Mouse (Mus musculus) testis, postnatal 14 days (tissue): Measurements from ENCODE around the gene Dnah2.
A peak's percentile ranks its signal among the peaks of the same experiment; 100 is the strongest.

Experiments used
- DNase-seq: peaks from one replicate; pipeline ENCODE4 v3.0.0; 2021; ENCODE audit warnings: low spot score

The Dnah2 gene

DNA sequence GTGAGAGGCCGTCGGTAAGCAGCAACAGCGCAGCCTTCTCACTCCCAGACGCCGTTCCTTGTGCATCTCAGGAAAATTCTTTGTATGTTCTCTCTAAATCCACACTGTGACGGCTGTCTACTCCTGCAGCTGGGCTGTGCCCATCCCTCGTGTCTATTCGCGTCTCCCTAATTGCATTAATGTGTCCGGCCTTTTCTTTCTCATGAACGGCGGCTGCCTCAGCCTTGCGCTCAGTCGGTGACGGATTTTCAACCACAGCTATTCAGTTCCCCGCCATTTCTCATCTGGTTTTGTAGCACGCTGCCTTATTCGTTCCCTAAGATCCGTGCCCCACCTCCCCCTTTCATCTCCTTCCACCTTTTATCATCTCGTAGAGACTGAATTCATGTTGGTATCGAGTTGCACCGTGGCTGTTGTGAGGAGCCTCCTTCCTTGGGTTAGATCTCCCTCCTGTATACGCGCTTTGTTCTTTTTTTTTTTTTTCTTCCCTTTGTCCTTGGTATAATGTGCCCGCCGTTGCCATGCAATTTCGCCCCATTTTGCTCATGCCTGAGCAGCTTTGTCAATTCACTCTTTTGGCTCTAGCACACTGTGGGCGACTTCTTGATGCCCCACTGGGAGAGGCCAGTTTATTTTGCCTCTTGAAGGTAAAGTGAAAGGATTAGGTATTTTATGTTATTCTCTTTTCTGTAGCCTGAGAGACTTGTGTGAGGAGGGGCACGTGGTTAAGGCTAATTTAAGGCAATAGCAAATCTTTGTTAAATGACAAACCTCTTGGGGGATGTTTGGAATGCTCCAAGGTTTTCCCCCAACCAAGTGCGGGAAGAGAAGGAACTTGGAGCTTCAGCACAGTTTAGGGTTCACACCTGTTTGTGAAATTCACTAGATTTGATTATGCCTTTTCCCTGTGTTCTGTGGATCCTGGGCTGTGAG, 21.5 kb downstream of the Dnah2 start:
- DNase-seq = no peak

DNA sequence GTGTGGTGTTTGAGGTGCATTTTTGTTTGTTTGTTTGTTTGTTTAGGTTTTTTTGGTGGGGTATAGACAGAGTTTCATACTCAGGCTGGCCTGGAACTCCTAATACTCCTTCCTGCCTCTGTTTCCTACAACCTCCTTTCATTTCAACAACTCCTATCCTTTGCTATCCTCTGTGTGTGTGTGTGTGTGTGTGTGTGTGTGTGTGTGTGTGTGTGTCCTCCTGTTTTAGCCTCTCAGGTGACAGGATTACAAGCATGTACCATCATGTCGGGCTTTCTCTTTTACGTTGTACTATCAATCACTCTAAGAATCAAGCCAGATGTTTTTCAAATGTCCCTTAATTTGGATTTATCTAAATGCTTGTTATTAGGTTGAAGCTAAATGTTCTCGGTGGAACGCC, 22.3 kb downstream of the Dnah2 start:
- DNase-seq = no peak

DNA sequence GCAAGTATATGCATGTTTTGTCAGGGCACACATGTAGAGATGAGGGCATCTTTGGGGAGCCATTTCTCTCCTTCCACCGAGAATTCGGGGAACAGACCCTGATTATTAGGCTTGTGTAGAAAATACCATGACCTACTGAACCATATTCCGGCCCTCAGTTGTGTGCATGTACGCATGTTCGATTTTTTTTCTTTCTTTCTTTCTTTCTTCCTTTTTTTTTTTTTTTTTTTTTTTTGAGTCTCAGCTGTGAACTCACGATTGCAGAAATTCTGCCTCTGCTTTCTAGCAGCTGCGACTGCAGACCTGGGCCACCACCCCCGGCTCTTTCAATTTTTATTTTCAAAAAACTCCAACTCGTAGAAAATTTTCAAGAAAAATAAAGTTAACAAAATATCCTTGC, 23.2 kb downstream of the Dnah2 start:
- DNase-seq = no peak

DNA sequence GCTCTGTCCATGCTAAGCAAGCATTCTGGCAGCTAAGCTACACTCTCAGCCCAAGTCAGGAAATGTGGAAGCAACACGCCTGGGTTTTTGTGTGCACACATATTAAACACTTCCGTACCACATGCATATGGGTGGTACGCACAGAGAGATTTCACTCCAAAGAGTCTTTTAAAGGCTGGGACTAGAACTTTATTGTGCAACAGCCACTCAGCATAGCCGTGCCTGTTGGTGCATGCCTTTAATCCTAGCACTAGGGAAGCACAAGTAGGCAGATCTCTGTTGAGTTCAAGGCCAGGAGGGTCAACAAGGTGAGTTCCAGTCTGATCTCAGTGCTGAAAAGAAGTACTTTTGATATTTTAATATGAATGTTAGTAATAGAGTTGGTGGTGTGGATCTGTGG, 25.3 kb downstream of the Dnah2 start:
- no peak for DNase-seq

GRCm38 (mm10) chr11:69521526-69522149, 27.3 kb downstream of the Dnah2 start:
- no peak for DNase-seq

GRCm38 (mm10) chr11:69519976-69520375, 28.9 kb downstream of the Dnah2 start:
- peak; percentile 23 for DNase-seq

DNA sequence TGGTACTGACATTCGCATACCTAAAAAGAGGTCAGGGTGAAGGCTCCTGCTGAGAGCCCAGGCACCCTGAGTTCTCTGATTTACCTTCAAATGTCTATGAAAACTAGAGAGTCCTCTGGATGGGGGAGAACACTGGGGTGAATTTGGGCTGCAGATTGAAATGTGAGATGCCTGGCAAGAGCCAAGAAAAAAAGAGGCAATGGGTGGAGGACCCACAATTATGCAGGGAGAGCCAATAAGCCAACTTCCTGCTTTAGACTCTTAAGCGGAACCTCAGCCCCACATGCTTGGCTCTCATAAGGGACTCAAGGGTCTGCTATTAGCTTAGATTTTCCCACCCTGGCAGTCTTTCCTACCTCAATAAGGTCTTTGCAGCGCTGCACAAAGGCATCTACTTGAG, 32.2 kb downstream of the Dnah2 start:
- no peak for DNase-seq

GRCm38 (mm10) chr11:69516151-69516640, 32.7 kb downstream of the Dnah2 start:
- DNase-seq = no peak

- DNase-seq = no peak
Measured at GRCm38 (mm10) chr11:69513840-69514239, 35.1 kb downstream of the Dnah2 start.

DNA sequence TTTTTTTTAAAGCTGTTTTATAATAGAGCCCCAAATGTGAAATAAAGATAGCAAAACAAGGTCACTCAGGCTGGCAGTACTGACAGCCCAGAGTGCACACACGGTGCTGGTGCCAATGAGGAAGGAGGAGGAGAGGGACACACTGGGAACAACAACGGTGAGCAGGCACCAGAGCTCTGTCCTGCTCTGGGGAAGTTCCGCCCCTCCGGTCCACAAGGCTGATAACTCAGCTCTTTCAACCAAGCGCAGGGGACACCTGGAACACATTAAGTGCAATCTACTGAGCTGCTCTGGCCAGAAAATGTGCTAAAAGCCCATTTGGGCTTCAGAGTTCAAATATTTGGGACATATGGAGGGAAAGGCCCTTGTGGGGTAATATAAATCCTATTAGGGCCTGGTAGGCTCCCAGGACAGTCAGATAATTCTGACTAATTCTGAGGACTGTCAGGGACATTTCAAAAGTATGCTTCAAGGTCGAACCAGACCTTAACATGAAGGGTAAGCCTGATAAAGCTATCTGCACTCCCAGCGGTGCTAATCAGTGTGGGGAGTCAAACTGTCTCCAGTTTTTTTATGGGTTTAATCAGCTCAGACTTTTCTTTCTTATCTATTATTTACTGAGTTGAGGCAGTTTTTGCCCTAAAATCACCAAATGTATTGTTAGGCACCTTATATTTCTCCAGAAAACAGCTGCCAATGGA, 38.0 kb downstream of the Dnah2 start:
- DNase-seq = no peak

DNA sequence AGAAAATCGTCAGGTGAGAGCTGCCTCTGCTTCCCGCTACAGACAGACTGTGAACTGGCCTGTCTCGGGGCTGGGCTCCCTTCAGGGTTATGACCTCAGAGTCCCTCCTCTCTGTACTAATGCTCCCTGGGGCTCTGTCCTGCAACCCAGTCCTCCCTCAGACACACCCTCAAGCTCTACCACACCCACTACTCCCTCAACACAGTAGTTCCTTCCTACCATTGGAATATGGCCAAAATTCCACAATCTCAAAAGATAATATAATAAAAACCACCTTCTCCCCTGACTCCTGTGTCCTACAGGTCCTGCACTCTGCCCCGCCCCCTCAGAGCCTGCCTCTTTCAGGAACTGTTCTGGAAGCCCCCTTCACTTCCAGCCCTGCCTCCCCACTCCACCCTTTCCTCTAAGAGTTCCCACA, 45.0 kb downstream of the Dnah2 start:
- peak; percentile 27 for DNase-seq

GRCm38 (mm10) chr11:69501555-69501954, 47.4 kb downstream of the Dnah2 start:
- DNase-seq = no peak

DNA sequence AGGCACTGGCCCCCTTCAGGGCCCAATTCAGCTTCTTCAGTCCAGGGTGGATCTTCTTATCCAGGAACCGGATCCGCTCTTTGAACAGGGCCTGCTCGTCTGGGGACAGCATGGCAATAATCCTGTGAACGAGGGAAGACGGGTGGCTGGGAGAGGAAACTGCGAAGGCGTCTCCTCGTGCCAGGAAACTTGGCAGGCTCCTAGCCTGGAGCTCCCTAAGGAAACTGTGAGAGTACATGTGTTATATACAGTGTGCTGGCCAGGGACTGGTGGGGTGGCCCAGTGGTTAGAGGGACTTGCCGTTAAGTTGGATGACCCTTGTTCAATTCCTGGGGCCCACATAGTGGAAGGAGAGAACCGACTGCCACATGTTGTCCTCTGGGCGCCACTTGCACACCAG, 49.8 kb downstream of the Dnah2 start:
- DNase-seq = no peak

GRCm38 (mm10) chr11:69491711-69492110, 57.2 kb downstream of the Dnah2 start:
- DNase-seq = no peak

GRCm38 (mm10) chr11:69490898-69491297, 58.0 kb downstream of the Dnah2 start:
- DNase-seq = no peak

DNA sequence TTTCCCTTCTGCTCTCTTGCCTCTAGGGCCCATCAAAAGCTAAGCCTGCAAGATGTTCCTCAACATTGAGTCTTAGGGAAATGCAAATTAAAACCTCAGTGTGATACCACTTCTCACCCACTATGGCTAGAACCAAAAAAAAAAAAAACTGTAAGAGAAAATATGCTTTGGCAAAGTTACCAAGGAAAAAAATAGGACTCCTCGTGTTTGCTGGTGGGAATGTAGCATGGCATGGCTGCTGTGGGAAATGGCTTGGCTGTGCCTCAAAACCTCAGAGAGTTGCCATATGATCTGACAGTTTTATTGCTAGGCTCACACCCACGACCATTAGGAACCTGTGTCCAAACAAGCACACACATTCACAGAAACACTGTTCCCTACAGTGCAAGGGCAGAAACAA, 61.4 kb downstream of the Dnah2 start:
- no peak for DNase-seq

DNA sequence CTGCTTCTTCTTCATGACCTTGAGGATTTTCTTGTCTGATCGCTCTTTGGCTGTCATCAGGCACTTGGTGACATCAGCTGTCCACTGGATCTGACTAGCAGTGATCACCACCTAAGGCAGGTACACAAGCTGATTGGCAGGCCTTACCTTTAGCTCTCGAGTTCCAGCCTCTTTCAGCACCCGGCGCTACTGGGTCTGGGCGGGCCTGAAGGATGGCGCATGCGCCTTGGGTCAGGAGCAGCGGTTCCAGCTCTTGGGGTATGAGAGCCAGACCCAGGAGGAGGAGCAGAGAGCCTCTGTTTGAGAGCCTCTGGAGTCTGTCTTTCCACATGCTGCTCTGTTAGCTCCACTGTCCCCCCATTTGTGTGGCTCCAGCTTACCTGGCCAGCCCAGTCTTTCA, 71.3 kb downstream of the Dnah2 start:
- DNase-seq = peak; percentile 27

GRCm38 (mm10) chr11:69476802-69477201, 72.1 kb downstream of the Dnah2 start:
- no peak for DNase-seq

- DNase-seq = no peak
Measured at GRCm38 (mm10) chr11:69474737-69475136, 74.2 kb downstream of the Dnah2 start.

DNA sequence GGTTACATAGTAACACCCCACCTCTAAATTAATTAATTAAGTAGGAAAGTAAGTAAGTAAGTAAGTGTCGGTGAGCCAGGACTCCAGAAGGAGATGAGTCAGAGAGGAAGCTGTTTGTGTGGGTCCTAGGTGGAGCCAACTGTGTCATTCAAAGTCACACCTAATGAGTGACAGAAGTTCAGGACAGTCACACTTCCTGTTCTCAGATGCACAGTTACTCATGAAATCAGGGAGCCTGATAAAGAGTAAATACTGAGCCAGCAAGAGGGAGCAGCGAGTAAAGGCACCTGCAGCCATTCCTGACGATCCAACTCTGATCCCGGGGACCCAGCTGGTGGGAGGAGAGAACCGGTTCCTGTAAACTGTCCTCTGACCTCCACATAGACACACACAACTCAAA, 76.2 kb downstream of the Dnah2 start:
- DNase-seq = no peak

DNA sequence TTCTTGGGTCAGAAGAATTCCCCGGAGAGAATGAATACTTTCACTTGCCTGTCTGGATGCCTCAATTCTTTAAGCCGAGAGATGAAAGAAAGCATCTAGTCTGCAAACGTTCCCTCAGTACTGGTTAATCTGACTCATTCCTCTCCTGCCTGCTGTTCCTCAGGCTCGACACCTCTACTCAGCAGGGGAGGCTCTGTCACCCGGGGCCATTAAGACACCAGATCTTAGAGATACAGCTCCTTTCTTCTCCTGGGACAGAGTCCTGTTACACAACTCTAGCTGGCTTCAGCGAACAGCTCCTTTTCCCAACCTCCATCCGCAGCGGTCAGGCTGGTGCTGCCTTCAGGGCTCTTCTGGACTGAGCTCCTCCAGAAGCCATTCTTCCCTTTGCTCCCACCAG, 77.4 kb downstream of the Dnah2 start:
- no peak for DNase-seq

GRCm38 (mm10) chr11:69469301-69469700, 79.6 kb downstream of the Dnah2 start:
- DNase-seq = no peak

DNA sequence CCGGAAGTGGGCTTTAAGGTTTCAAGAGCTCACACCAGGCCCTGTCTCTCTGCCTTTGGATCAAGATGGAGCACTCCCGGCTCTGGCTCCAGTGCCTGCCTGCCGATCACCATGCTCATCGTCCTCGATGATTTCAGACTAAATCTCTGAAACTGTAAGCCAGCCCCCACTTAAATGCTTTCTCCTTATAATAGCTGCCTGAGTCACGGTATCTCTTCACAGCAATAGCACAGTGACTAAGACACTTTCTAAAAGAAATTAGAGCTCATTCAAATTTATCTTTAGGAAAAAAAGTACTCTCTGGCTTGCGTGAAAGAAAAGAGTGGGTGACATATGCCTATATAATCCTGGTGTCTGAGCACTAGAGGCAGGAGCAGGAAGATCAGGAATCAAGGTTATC, 84.9 kb downstream of the Dnah2 start:
- no peak for DNase-seq
